8 mouse cellular contexts compared by ENCODE assay signal in genomic region chr4:155249257-155249647, GRCm38 (mm10). TPM values are rescaled to one million over a fixed set of nuclear protein-coding genes. Genes with fewer than 3 reads are reported as not detected.
A peak's percentile ranks its signal among the peaks of the same experiment; 100 is the strongest.
DNase-seq lines count a peak whose midpoint lies in the region; ATAC-seq lines count a peak whose summit lies in the region.

No protein-coding gene starts in this region.

- H3K9ac ChIP-seq in hindbrain, embryonic 14.5 days, result peak overlapping the region; percentile 92

- WGBS in hindbrain, embryonic 14.5 days, result 0% methylated on average over 9 of the region's 9 CpGs

- H3K4me3 ChIP-seq in hindbrain, embryonic 14.5 days (replicated peaks; ENCODE audit: low read length), result peak overlapping the region; percentile 65

- peak overlapping the region; percentile 95 for H3K27ac ChIP-seq in hindbrain, embryonic 14.5 days

- H3K4me1 ChIP-seq in hindbrain, embryonic 14.5 days (replicated peaks; ENCODE audit: control insufficient read depth, insufficient read depth, low read length), result peaks cover 20% of the 10 kb centered on the region

- peak; percentile 86 for DNase-seq in T-cell, adult 2 months (ENCODE audit: low spot score)
- peak; percentile 96 to 97 for DNase-seq in cerebellum, postnatal 25 days
- DNase-seq in frontal cortex, postnatal 25 days (ENCODE audit: low spot score in 2 of 2), result peak; percentile 94 to 98
- peak; percentile 98 for DNase-seq in hindbrain, embryonic 14.5 days (ENCODE audit: low spot score)
- peak; percentile 87 to 97 for DNase-seq in layer of hippocampus, postnatal 25 days (ENCODE audit: extremely low spot score in 1 of 2, low spot score in 1 of 2)
- DNase-seq in lung, postnatal 14 days, result peak; percentile 96
- peak; percentile 88 for DNase-seq in ovary, postnatal 36 days (ENCODE audit: low spot score)
- DNase-seq in thymus, postnatal 14 days, result peak; percentile 94

- H3K4me2 ChIP-seq in hindbrain, embryonic 14.5 days (replicated peaks), result peak overlapping the region; percentile 96

- no peaks in the 10 kb centered on the region; the same call in 1 of the 2 replicates for H3K36me3 ChIP-seq in hindbrain, embryonic 14.5 days (replicated peaks; ENCODE audit: control insufficient read depth, insufficient read depth)

- ATAC-seq in hindbrain, embryonic 14.5 days (ENCODE audit: low FRiP score), result peak; percentile 64

- H3K27me3 ChIP-seq in hindbrain, embryonic 14.5 days (ENCODE audit: control insufficient read depth, insufficient read depth, low read length), result no peaks in the 10 kb centered on the region

- H3K9me3 ChIP-seq in hindbrain, embryonic 14.5 days (ENCODE audit: control insufficient read depth, low read length), result no peaks in the 10 kb centered on the region

RNA-seq across cellular contexts. Expression of gene Faap20, which starts 0.3 kb away (rescaled TPM):
- 69.0 and 76.0 TPM in 2 replicates for polyA plus RNA-seq in hindbrain, embryonic 14.5 days (2014; fragmentation: Nextera tagmentation; extraction: Ambion mirVana)
- total RNA-seq in layer of hippocampus, postnatal 25 days (2021), result 10 to 100 TPM; 29.2 to 36.6 TPM

RNA-seq across cellular contexts. Expression of gene Ski, which starts 26.9 kb away (rescaled TPM):
- polyA plus RNA-seq in hindbrain, embryonic 14.5 days (2014; fragmentation: Nextera tagmentation; extraction: Ambion mirVana), result 15.1 and 15.6 TPM in 2 replicates
- total RNA-seq in layer of hippocampus, postnatal 25 days (2021), result 100 to 1,000 TPM; 119 to 129 TPM

Comparison
In these comparisons a context has a peak if more than half of its experiments do, and no peak if none do; other contexts are left out.
1. Peak in every context shown above with its lines: DNase-seq, ATAC-seq, H3K4me3 ChIP-seq and H3K27ac ChIP-seq.